Mouse (Mus musculus) forebrain, embryonic 16.5 days (tissue): ENCODE data around the gene Fam172a. TPM values are rescaled to one million over a fixed set of nuclear protein-coding genes. Genes with fewer than 3 reads are reported as not detected.

Experiments used
- ATAC-seq: fragments of 200-750 bp; cut with Nextera tagmentation; 2 replicates; pipeline ENCODE4 v1.8.0; 2017; ENCODE audit warnings: mild to moderate bottlenecking, moderate library complexity
- H3K27ac ChIP-seq: fragments of 300-500 bp; sonication (generic); 2 replicates; pipeline ENCODE4 v1.5.1; 2014; ENCODE audit warnings: low read length, control low read depth
- H3K27me3 ChIP-seq: fragments of 300-500 bp; sonication (generic); replicated peaks from 2 replicates; pipeline ENCODE4 v1.6.1; 2014; ENCODE audit warnings: low read length; ENCODE audit not compliant: control insufficient read depth, insufficient read depth
- H3K36me3 ChIP-seq: fragments of 300-500 bp; sonication (generic); 2 replicates; pipeline ENCODE4 v1.6.1; 2014; ENCODE audit not compliant: control insufficient read depth, insufficient read depth
- H3K4me1 ChIP-seq: fragments of 300-500 bp; sonication (generic); replicated peaks from 2 replicates; pipeline ENCODE4 v1.6.1; 2014; ENCODE audit warnings: low read length; ENCODE audit not compliant: control insufficient read depth, insufficient read depth
- H3K4me2 ChIP-seq: fragments of 300-500 bp; sonication (generic); 2 replicates; pipeline ENCODE4 v1.6.1; 2014; ENCODE audit warnings: mild to moderate bottlenecking, low read length, control low read depth
- H3K4me3 ChIP-seq: fragments of 300-500 bp; sonication (generic); replicated peaks from 2 replicates; pipeline ENCODE4 v1.5.1; 2014; ENCODE audit warnings: mild to moderate bottlenecking, low read length, control low read depth
- H3K9ac ChIP-seq: fragments of 300-500 bp; sonication (generic); replicated peaks from 2 replicates; pipeline ENCODE4 v1.6.1; 2014; ENCODE audit warnings: low read depth, low read length, control low read depth
- H3K9me3 ChIP-seq: fragments of 300-500 bp; sonication (generic); 2 replicates; pipeline ENCODE4 v1.6.1; 2016; ENCODE audit warnings: low read length; ENCODE audit not compliant: control insufficient read depth
- WGBS: fragments of 180-500 bp; shearing (Covaris S2); extraction: QIAGEN DNeasy Blood & Tissue Kit; methylation state at CpG from one replicate; pipeline ENCODE4 v1.1.7; 2014; 5-methylcytosine and 5-hydroxymethylcytosine counted together
- polyA plus RNA-seq: library from polyadenylated mRNA; unstranded; fragments of >200 nt; fragmentation: Nextera tagmentation; extraction: Ambion mirVana; gene quantifications from 2 replicates; pipeline ENCODE4 v1.2.1, GENCODE M21; 2015

Gene Fam172a
- polyA plus RNA-seq, 1 experiment from 2014 or later = 59.5 TPM

GRCm38 (mm10) chr13:78113978-78114377, 412.1 kb downstream of the Fam172a start:
- WGBS = 78% methylated on average over 4 of the region's 4 CpGs

GRCm38 (mm10) chr13:78118715-78119114, 416.9 kb downstream of the Fam172a start:
- H3K9ac ChIP-seq = no peak overlapping the region
- no peaks in the 10 kb centered on the region for H3K36me3 ChIP-seq
- 76% methylated on average over 1 of the region's 1 CpGs for WGBS
- H3K4me2 ChIP-seq = no peak overlapping the region
- ATAC-seq = no peak
- no peaks in the 10 kb centered on the region for H3K27me3 ChIP-seq
- no peaks in the 10 kb centered on the region for H3K4me1 ChIP-seq
- H3K27ac ChIP-seq = no peak overlapping the region
- no peaks in the 10 kb centered on the region for H3K9me3 ChIP-seq
- H3K4me3 ChIP-seq = no peak overlapping the region

More at GRCm38 (mm10) chr13:78113978-78114377, 412.1 kb downstream of the Fam172a start:
- Histone ChIP-seq H3K4me1 (no peaks in the 10 kb centered on the region), H3K4me2 (no peak overlapping the region), H3K36me3 (no peaks in the 10 kb centered on the region), H3K9me3 (no peaks in the 10 kb centered on the region), H3K4me3 (no peak overlapping the region), H3K9ac (no peak overlapping the region), H3K27ac (no peak overlapping the region), H3K27me3 (no peaks in the 10 kb centered on the region)
- peak; percentile 57 for ATAC-seq

GRCm38 (mm10) chr13:78121991-78122390, 420.2 kb downstream of the Fam172a start:
- WGBS = 96% methylated on average over 7 of the region's 7 CpGs
- H3K4me1 ChIP-seq = no peaks in the 10 kb centered on the region
- no peaks in the 10 kb centered on the region for H3K9me3 ChIP-seq
- no peaks in the 10 kb centered on the region for H3K36me3 ChIP-seq
- no peak overlapping the region for H3K4me3 ChIP-seq
- H3K4me2 ChIP-seq = no peak overlapping the region
- no peak for ATAC-seq
- H3K27me3 ChIP-seq = no peaks in the 10 kb centered on the region
- no peak overlapping the region for H3K27ac ChIP-seq
- H3K9ac ChIP-seq = no peak overlapping the region

GRCm38 (mm10) chr13:78123911-78124426, 422.1 kb downstream of the Fam172a start:
- no peak overlapping the region for H3K4me3 ChIP-seq
- no peak overlapping the region for H3K4me2 ChIP-seq
- ATAC-seq = no peak
- no peak overlapping the region for H3K27ac ChIP-seq
- H3K9me3 ChIP-seq = no peaks in the 10 kb centered on the region
- WGBS = 89% methylated on average over 4 of the region's 4 CpGs
- H3K27me3 ChIP-seq = no peaks in the 10 kb centered on the region
- H3K9ac ChIP-seq = no peak overlapping the region
- no peaks in the 10 kb centered on the region for H3K36me3 ChIP-seq
- H3K4me1 ChIP-seq = no peaks in the 10 kb centered on the region

- WGBS = 79% methylated on average over 5 of the region's 5 CpGs
- no peaks in the 10 kb centered on the region for H3K27me3 ChIP-seq
- no peak overlapping the region for H3K4me2 ChIP-seq
These were observed 455.6 kb downstream of the Fam172a start for GRCm38 (mm10) chr13:78157465-78157864.

GRCm38 (mm10) chr13:78162149-78162548, 460.3 kb downstream of the Fam172a start:
- WGBS = 33% methylated on average over 2 of the region's 2 CpGs
- Histone ChIP-seq H3K9ac (no peak overlapping the region), H3K4me2 (no peak overlapping the region), H3K4me3 (no peak overlapping the region), H3K9me3 (no peaks in the 10 kb centered on the region), H3K27ac (peak overlapping the region; percentile 60; the same call in 1 of the 2 replicates), H3K27me3 (peaks cover 10% of the 10 kb centered on the region), H3K4me1 (peaks cover 20% of the 10 kb centered on the region), H3K36me3 (no peaks in the 10 kb centered on the region)
- peak; percentile 61 for ATAC-seq

More at GRCm38 (mm10) chr13:78157465-78157864, 455.6 kb downstream of the Fam172a start:
- H3K9ac ChIP-seq = no peak overlapping the region
- no peaks in the 10 kb centered on the region for H3K9me3 ChIP-seq
- H3K27ac ChIP-seq = no peak overlapping the region
- H3K4me3 ChIP-seq = no peak overlapping the region
- no peak for ATAC-seq
- no peaks in the 10 kb centered on the region for H3K36me3 ChIP-seq
- H3K4me1 ChIP-seq = 0 out of 2 replicates have a peak, but pooled peaks cover 3% of the 10 kb centered on the region

- peak overlapping the region; percentile 78 for H3K9ac ChIP-seq
- peaks cover 20% of the 10 kb centered on the region for H3K4me1 ChIP-seq
- no peaks in the 10 kb centered on the region for H3K9me3 ChIP-seq
- peak overlapping the region; percentile 65 for H3K4me3 ChIP-seq
- no peaks in the 10 kb centered on the region for H3K36me3 ChIP-seq
- H3K27me3 ChIP-seq = peaks cover 16% of the 10 kb centered on the region
- H3K27ac ChIP-seq = peak overlapping the region; percentile 94
- H3K4me2 ChIP-seq = peak overlapping the region; percentile 78
- ATAC-seq = peak; percentile 90
- WGBS = 0% methylated on average over 84 of the region's 86 CpGs
These were observed 461.5 kb downstream of the Fam172a start for GRCm38 (mm10) chr13:78163087-78163958.

- Histone ChIP-seq H3K27me3 (peaks cover 21% of the 10 kb centered on the region), H3K27ac (0 out of 2 replicates have a peak overlapping the region, but pooled peaks have one; percentile 5), H3K9ac (no peak overlapping the region), H3K4me3 (no peak overlapping the region), H3K9me3 (no peaks in the 10 kb centered on the region), H3K4me1 (peaks cover 20% of the 10 kb centered on the region), H3K36me3 (no peaks in the 10 kb centered on the region), H3K4me2 (0 out of 2 replicates have a peak overlapping the region, but pooled peaks have one; percentile 8)
- ATAC-seq = no peak
These were observed 463.1 kb downstream of the Fam172a start for GRCm38 (mm10) chr13:78164941-78165340.

GRCm38 (mm10) chr13:78168166-78168565, 466.3 kb downstream of the Fam172a start:
- no peak overlapping the region for H3K27ac ChIP-seq
- no peak overlapping the region for H3K9ac ChIP-seq
- no peaks in the 10 kb centered on the region for H3K36me3 ChIP-seq
- 10% methylated on average over 4 of the region's 4 CpGs for WGBS
- H3K4me2 ChIP-seq = no peak overlapping the region
- H3K4me1 ChIP-seq = peaks cover 12% of the 10 kb centered on the region
- H3K9me3 ChIP-seq = no peaks in the 10 kb centered on the region
- H3K27me3 ChIP-seq = peaks cover 31% of the 10 kb centered on the region
- no peak for ATAC-seq
- H3K4me3 ChIP-seq = no peak overlapping the region
